Mouse (Mus musculus): ENCODE data around the gene Grm1.

- TF ChIP-seq CTCF (IDR thresholded peaks at IDR 0.05; ENCODE audit: borderline replicate concordance, control insufficient read depth, extremely low read depth, insufficient read depth, low read length, poor library complexity) = no peak
- no peak for TF ChIP-seq POLR2A (IDR thresholded peaks at IDR 0.05; ENCODE audit: control insufficient read depth, extremely low read depth, insufficient read depth, low read length, poor library complexity)
Observed at GRCm38 (mm10) chr10:10734561-10734960, 347.6 kb downstream of the Grm1 start.
